Mouse (Mus musculus) ovary, postnatal 10 days (tissue): ENCODE measurements around the gene Usf1.

Source experiments
- DNase-seq: peaks from one replicate; pipeline ENCODE4 v3.0.0; 2022; ENCODE audit warnings: low spot score

Gene Usf1

GRCm38 (mm10) chr1:171410947-171411484 is at the start of gene Usf1:
Usf1 (plus strand) TSS chr1:171411313.
- DNase-seq = peak; percentile 85

- DNase-seq = no peak
Observed at GRCm38 (mm10) chr1:171365934-171366333, 45.2 kb upstream of the Usf1 start.

GRCm38 (mm10) chr1:171369845-171370556 is 41.1 kb upstream of the Usf1 start, which contains the start of gene Nectin4:
Nectin4 (plus strand) TSS chr1:171370099.
- DNase-seq = no peak

GRCm38 (mm10) chr1:171372880-171373279 is 38.2 kb upstream of the Usf1 start:
- no peak for DNase-seq

- no peak for DNase-seq
Observed at GRCm38 (mm10) chr1:171373946-171374345, 37.2 kb upstream of the Usf1 start.

GRCm38 (mm10) chr1:171375646-171376097 is 35.4 kb upstream of the Usf1 start:
- DNase-seq = no peak

GRCm38 (mm10) chr1:171378298-171378697 is 32.8 kb upstream of the Usf1 start:
- DNase-seq = no peak

- DNase-seq = peak; percentile 30
Observed at GRCm38 (mm10) chr1:171379935-171380599, 31.0 kb upstream of the Usf1 start.

- DNase-seq = no peak
Observed at GRCm38 (mm10) chr1:171382096-171382620, 29.0 kb upstream of the Usf1 start.

- DNase-seq = no peak
Observed at GRCm38 (mm10) chr1:171384361-171384760, 26.8 kb upstream of the Usf1 start.

GRCm38 (mm10) chr1:171385171-171385570 is 25.9 kb upstream of the Usf1 start:
- no peak for DNase-seq

- no peak for DNase-seq
Observed at GRCm38 (mm10) chr1:171387099-171387498, 24.0 kb upstream of the Usf1 start.

GRCm38 (mm10) chr1:171388376-171389102 is 22.6 kb upstream of the Usf1 start, which contains the start of gene Arhgap30:
Arhgap30 (plus strand) TSS chr1:171388954.
- no peak for DNase-seq

GRCm38 (mm10) chr1:171390101-171390500 is 21.0 kb upstream of the Usf1 start:
- no peak for DNase-seq

GRCm38 (mm10) chr1:171401821-171402220 is 9.3 kb upstream of the Usf1 start:
- DNase-seq = no peak

GRCm38 (mm10) chr1:171402991-171403390 is 8.1 kb upstream of the Usf1 start:
- no peak for DNase-seq

GRCm38 (mm10) chr1:171407263-171407662 is 3.9 kb upstream of the Usf1 start:
- DNase-seq = no peak

GRCm38 (mm10) chr1:171410231-171410630 is 882 bp upstream of the Usf1 start:
- no peak for DNase-seq

GRCm38 (mm10) chr1:171411492-171411941 is 404 bp downstream of the Usf1 start:
- DNase-seq = no peak

GRCm38 (mm10) chr1:171412001-171412441 is 908 bp downstream of the Usf1 start:
- DNase-seq = no peak

- no peak for DNase-seq
Observed at GRCm38 (mm10) chr1:171412446-171412845, 1.3 kb downstream of the Usf1 start.

GRCm38 (mm10) chr1:171413608-171414007 is 2.5 kb downstream of the Usf1 start:
- no peak for DNase-seq
